Mouse (Mus musculus) erythroblast, embryonic 14.5 days (primary cell): ENCODE measurements around the gene Slc44a2. TPM values are rescaled to one million over a fixed set of nuclear protein-coding genes. Genes with fewer than 3 reads are reported as not detected.

Experiments
- H3K27me3 ChIP-seq: 2 replicates; pipeline ENCODE4 v1.6.1; 2012; ENCODE audit warnings: inconsistent platforms; ENCODE audit not compliant: control insufficient read depth
- H3K36me3 ChIP-seq: 2 replicates; pipeline ENCODE4 v1.6.1; 2012; ENCODE audit warnings: mild to moderate bottlenecking, inconsistent platforms; ENCODE audit not compliant: control insufficient read depth
- H3K4me1 ChIP-seq: 2 replicates; pipeline ENCODE4 v1.6.1; 2012; ENCODE audit warnings: inconsistent platforms; ENCODE audit not compliant: control insufficient read depth
- H3K4me3 ChIP-seq: replicated peaks from 2 replicates; pipeline ENCODE3; 2012; ENCODE audit warnings: moderate library complexity, mild to moderate bottlenecking, inconsistent platforms
- H3K9me3 ChIP-seq: 2 replicates; pipeline ENCODE4 v1.6.1; 2012; ENCODE audit warnings: low read length, inconsistent platforms, mixed read lengths; ENCODE audit not compliant: control insufficient read depth
- GATA1 ChIP-seq: IDR thresholded peaks from 2 replicates; pipeline ENCODE4 v1.6.1; 2012; ENCODE audit warnings: low read length, inconsistent platforms, mixed read lengths
- TAL1 ChIP-seq: IDR thresholded peaks from 3 replicates; pipeline ENCODE4 v1.6.1; 2012; ENCODE audit warnings: low read length, inconsistent platforms, mixed read lengths
- polyA plus RNA-seq: library from polyadenylated mRNA; stranded (reverse); fragments of >175 nt; gene quantifications from 2 replicates; pipeline ENCODE4 v1.2.3, GENCODE M21; 2012

The Slc44a2 gene
- polyA plus RNA-seq, 1 experiment = 0.82 TPM

- H3K9me3 ChIP-seq = no peaks in the 10 kb centered on the region
- peaks cover 29% of the 10 kb centered on the region for H3K36me3 ChIP-seq
- peak overlapping the region; percentile 79 for H3K4me3 ChIP-seq
- peaks cover 3% of the 10 kb centered on the region; the same call in 1 of the 2 replicates for H3K27me3 ChIP-seq
- TF ChIP-seq GATA1 (no peak), TAL1 (no peak)
- H3K4me1 ChIP-seq = peaks cover 30% of the 10 kb centered on the region
Measured at GRCm38 (mm10) chr9:21292271-21292670, 28.2 kb upstream of the Slc44a2 start.

GRCm38 (mm10) chr9:21299014-21299413, 21.5 kb upstream of the Slc44a2 start:
- H3K27me3 ChIP-seq = peaks cover 3% of the 10 kb centered on the region; the same call in 1 of the 2 replicates
- H3K4me3 ChIP-seq = no peak overlapping the region
- peaks cover 8% of the 10 kb centered on the region; the same call in 1 of the 2 replicates for H3K9me3 ChIP-seq
- peaks cover 6% of the 10 kb centered on the region for H3K4me1 ChIP-seq
- no peaks in the 10 kb centered on the region for H3K36me3 ChIP-seq
- no peak for TF ChIP-seq TAL1
- TF ChIP-seq GATA1 = no peak

- H3K36me3 ChIP-seq = no peaks in the 10 kb centered on the region
- TF ChIP-seq TAL1 (no peak), GATA1 (no peak)
Measured at GRCm38 (mm10) chr9:21305065-21305464, 15.4 kb upstream of the Slc44a2 start.

GRCm38 (mm10) chr9:21309150-21309741, 11.3 kb upstream of the Slc44a2 start:
- H3K27me3 ChIP-seq = peaks cover 24% of the 10 kb centered on the region
- no peaks in the 10 kb centered on the region for H3K9me3 ChIP-seq
- TF ChIP-seq TAL1 = no peak
- TF ChIP-seq GATA1 = no peak
- peaks cover 28% of the 10 kb centered on the region for H3K4me1 ChIP-seq
- H3K4me3 ChIP-seq = peak overlapping the region; percentile 37
- H3K36me3 ChIP-seq = no peaks in the 10 kb centered on the region

More at GRCm38 (mm10) chr9:21305065-21305464, 15.4 kb upstream of the Slc44a2 start:
- Histone ChIP-seq H3K27me3 (peaks cover 5% of the 10 kb centered on the region), H3K4me3 (no peak overlapping the region), H3K9me3 (no peaks in the 10 kb centered on the region), H3K4me1 (peaks cover 12% of the 10 kb centered on the region)

GRCm38 (mm10) chr9:21311695-21312094, 8.8 kb upstream of the Slc44a2 start:
- Histone ChIP-seq H3K4me1 (peaks cover 46% of the 10 kb centered on the region), H3K4me3 (no peak overlapping the region), H3K27me3 (peaks cover 24% of the 10 kb centered on the region), H3K36me3 (no peaks in the 10 kb centered on the region), H3K9me3 (no peaks in the 10 kb centered on the region)
- TF ChIP-seq GATA1 = no peak

GRCm38 (mm10) chr9:21312134-21312533, 8.4 kb upstream of the Slc44a2 start, which contains the start of gene Ap1m2:
Ap1m2 (minus strand) TSS chr9:21312337.
- Histone ChIP-seq H3K4me1 (peaks cover 46% of the 10 kb centered on the region), H3K9me3 (no peaks in the 10 kb centered on the region), H3K27me3 (peaks cover 24% of the 10 kb centered on the region), H3K4me3 (no peak within 1 kb of the TSS), H3K36me3 (no peaks in the 10 kb centered on the region)
- TF ChIP-seq GATA1 = no peak
- no peak for TF ChIP-seq TAL1

GRCm38 (mm10) chr9:21313394-21313793, 7.1 kb upstream of the Slc44a2 start:
- Histone ChIP-seq H3K4me3 (no peak overlapping the region), H3K27me3 (peaks cover 24% of the 10 kb centered on the region), H3K9me3 (no peaks in the 10 kb centered on the region), H3K4me1 (peaks cover 46% of the 10 kb centered on the region), H3K36me3 (no peaks in the 10 kb centered on the region)
- TF ChIP-seq GATA1 (no peak), TAL1 (no peak; the same call in 2 of the 3 replicates)

- 0 out of 2 replicates have a peak, but pooled peaks cover under 1% of the 10 kb centered on the region for H3K9me3 ChIP-seq
Measured at GRCm38 (mm10) chr9:21314367-21315140, 5.9 kb upstream of the Slc44a2 start.

GRCm38 (mm10) chr9:21315421-21315820, 5.1 kb upstream of the Slc44a2 start:
- Histone ChIP-seq H3K4me1 (peaks cover 49% of the 10 kb centered on the region), H3K36me3 (no peaks in the 10 kb centered on the region), H3K4me3 (no peak overlapping the region), H3K9me3 (0 out of 2 replicates have a peak, but pooled peaks cover 2% of the 10 kb centered on the region), H3K27me3 (peaks cover 18% of the 10 kb centered on the region)
- TF ChIP-seq TAL1 = no peak
- no peak for TF ChIP-seq GATA1

More at GRCm38 (mm10) chr9:21314367-21315140, 5.9 kb upstream of the Slc44a2 start:
- Histone ChIP-seq H3K4me3 (peak overlapping the region; percentile 3), H3K36me3 (no peaks in the 10 kb centered on the region), H3K27me3 (peaks cover 21% of the 10 kb centered on the region), H3K4me1 (peaks cover 42% of the 10 kb centered on the region)
- TF ChIP-seq GATA1 = no peak; the same call in 1 of the 2 replicates
- TF ChIP-seq TAL1 = peak; percentile 43; the same call in 2 of the 3 replicates
